Mouse (Mus musculus) midbrain, embryonic 14.5 days (tissue): ENCODE results near the gene Pde3a. TPM values are rescaled to one million over a fixed set of nuclear protein-coding genes. Genes with fewer than 3 reads are reported as not detected.
A peak's percentile ranks its signal among the peaks of the same experiment; 100 is the strongest.

Source experiments
- ATAC-seq: fragments of 200-750 bp; cut with Nextera tagmentation; 2 replicates; pipeline ENCODE4 v1.8.0; 2017; ENCODE audit warnings: moderate number of reproducible peaks, moderate library complexity; ENCODE audit not compliant: low FRiP score, low TSS enrichment
- DNase-seq: peaks from one replicate; pipeline ENCODE4 v3.0.0-alpha.2; 2015
- H3K27ac ChIP-seq: fragments of 300-500 bp; sonication (generic); replicated peaks from 2 replicates; pipeline ENCODE4 v1.5.1; 2014; ENCODE audit warnings: mild to moderate bottlenecking, low read depth, low read length, moderate library complexity
- H3K27me3 ChIP-seq: fragments of 300-500 bp; sonication (generic); 2 replicates; pipeline ENCODE4 v1.6.1; 2014; ENCODE audit warnings: low read length, control low read depth, mixed read lengths; ENCODE audit not compliant: control insufficient read depth, insufficient read depth
- H3K36me3 ChIP-seq: fragments of 300-500 bp; sonication (generic); 2 replicates; pipeline ENCODE4 v1.6.1; 2014; ENCODE audit warnings: low read length, control low read depth; ENCODE audit not compliant: control insufficient read depth, insufficient read depth
- H3K4me1 ChIP-seq: fragments of 300-500 bp; sonication (generic); 2 replicates; pipeline ENCODE4 v1.6.1; 2014; ENCODE audit warnings: mild to moderate bottlenecking, antibody characterized with exemption, low read length, control low read depth; ENCODE audit not compliant: control insufficient read depth, insufficient read depth
- H3K4me2 ChIP-seq: fragments of 300-500 bp; sonication (generic); 2 replicates; pipeline ENCODE4 v1.6.1; 2014; ENCODE audit warnings: mild to moderate bottlenecking, low read length, moderate library complexity
- H3K4me3 ChIP-seq: fragments of 300-500 bp; sonication (generic); replicated peaks from 2 replicates; pipeline ENCODE4 v1.5.1; 2014; ENCODE audit warnings: low read depth, low read length
- H3K9ac ChIP-seq: fragments of 300-500 bp; sonication (generic); replicated peaks from 2 replicates; pipeline ENCODE4 v1.6.1; 2014; ENCODE audit warnings: mild to moderate bottlenecking, low read length, moderate library complexity
- H3K9me3 ChIP-seq: fragments of 300-500 bp; sonication (generic); 2 replicates; pipeline ENCODE4 v1.6.1; 2016; ENCODE audit warnings: low read length, control low read depth, mixed read lengths; ENCODE audit not compliant: control insufficient read depth
- WGBS: fragments of 180-500 bp; shearing (Covaris S2); extraction: QIAGEN DNeasy Blood & Tissue Kit; methylation state at CpG from one replicate; pipeline ENCODE4 v1.1.7; 2014; 5-methylcytosine and 5-hydroxymethylcytosine counted together
- polyA plus RNA-seq: library from polyadenylated mRNA; unstranded; fragments of >200 nt; fragmentation: Nextera tagmentation; extraction: Ambion mirVana; gene quantifications from 2 replicates; pipeline ENCODE4 v1.2.1, GENCODE M21; 2014

Gene Pde3a
- polyA plus RNA-seq, 1 experiment from 2014 or later: 3.1 TPM

- no peaks in the 10 kb centered on the region for H3K27me3 ChIP-seq
- no peaks in the 10 kb centered on the region for H3K4me1 ChIP-seq
- 65% methylated on average over 7 of the region's 7 CpGs for WGBS
- H3K4me2 ChIP-seq: no peak overlapping the region
- no peak overlapping the region for H3K9ac ChIP-seq
- no peaks in the 10 kb centered on the region for H3K9me3 ChIP-seq
- no peaks in the 10 kb centered on the region for H3K36me3 ChIP-seq
- ATAC-seq (no peak; the same call in 1 of the 2 replicates), DNase-seq (peak; percentile 78)
- H3K27ac ChIP-seq: no peak overlapping the region
- H3K4me3 ChIP-seq: no peak overlapping the region
These were observed 238.2 kb downstream of the Pde3a start for GRCm38 (mm10) chr6:141487266-141487665.

GRCm38 (mm10) chr6:141488619-141489018, 239.6 kb downstream of the Pde3a start:
- Histone ChIP-seq H3K27ac (no peak overlapping the region), H3K4me3 (no peak overlapping the region), H3K27me3 (no peaks in the 10 kb centered on the region), H3K4me1 (no peaks in the 10 kb centered on the region), H3K4me2 (no peak overlapping the region), H3K9me3 (no peaks in the 10 kb centered on the region), H3K9ac (no peak overlapping the region), H3K36me3 (no peaks in the 10 kb centered on the region)
- 16% methylated on average over 11 of the region's 11 CpGs for WGBS
- DNase-seq (peak; percentile 81), ATAC-seq (no peak)

- Histone ChIP-seq H3K36me3 (no peaks in the 10 kb centered on the region), H3K9ac (no peak overlapping the region), H3K4me2 (no peak overlapping the region), H3K4me3 (no peak overlapping the region), H3K27ac (no peak overlapping the region), H3K9me3 (no peaks in the 10 kb centered on the region), H3K4me1 (peaks cover 14% of the 10 kb centered on the region; the same call in 1 of the 2 replicates), H3K27me3 (no peaks in the 10 kb centered on the region)
- ATAC-seq: no peak
- 50% methylated on average over 4 of the region's 4 CpGs for whole genome bisulfite sequencing
- no peak for DNase-seq
These were observed 245.8 kb downstream of the Pde3a start for GRCm38 (mm10) chr6:141494909-141495308.

- Histone ChIP-seq H3K9ac (no peak overlapping the region), H3K36me3 (no peaks in the 10 kb centered on the region), H3K9me3 (no peaks in the 10 kb centered on the region), H3K4me2 (0 out of 2 replicates have a peak overlapping the region, but pooled peaks have one; percentile 1), H3K27ac (no peak overlapping the region), H3K27me3 (no peaks in the 10 kb centered on the region), H3K4me3 (no peak overlapping the region), H3K4me1 (peaks cover 14% of the 10 kb centered on the region; the same call in 1 of the 2 replicates)
- DNase-seq: peak; percentile 77
- WGBS: 4% methylated on average over 13 of the region's 13 CpGs
- peak; percentile 86 for ATAC-seq
These were observed 246.8 kb downstream of the Pde3a start for GRCm38 (mm10) chr6:141495634-141496418.

GRCm38 (mm10) chr6:141499511-141499910, 250.4 kb downstream of the Pde3a start:
- Histone ChIP-seq H3K4me2 (no peak overlapping the region), H3K9me3 (no peaks in the 10 kb centered on the region), H3K4me3 (no peak overlapping the region), H3K27me3 (no peaks in the 10 kb centered on the region), H3K27ac (no peak overlapping the region), H3K36me3 (no peaks in the 10 kb centered on the region), H3K4me1 (peaks cover 14% of the 10 kb centered on the region; the same call in 1 of the 2 replicates), H3K9ac (no peak overlapping the region)
- ATAC-seq: no peak
- no peak for DNase-seq

GRCm38 (mm10) chr6:141501171-141501570, 252.1 kb downstream of the Pde3a start:
- H3K27ac ChIP-seq: no peak overlapping the region
- WGBS: 88% methylated on average over 3 of the region's 3 CpGs
- DNase-seq (no peak), ATAC-seq (no peak)
- no peak overlapping the region for H3K4me2 ChIP-seq
- no peaks in the 10 kb centered on the region for H3K27me3 ChIP-seq
- H3K36me3 ChIP-seq: no peaks in the 10 kb centered on the region
- H3K9me3 ChIP-seq: no peaks in the 10 kb centered on the region
- H3K4me1 ChIP-seq: 0 out of 2 replicates have a peak, but pooled peaks cover 3% of the 10 kb centered on the region
- no peak overlapping the region for H3K9ac ChIP-seq
- H3K4me3 ChIP-seq: no peak overlapping the region

GRCm38 (mm10) chr6:141522541-141522940, 273.5 kb downstream of the Pde3a start:
- H3K4me1 ChIP-seq: no peaks in the 10 kb centered on the region
- H3K27ac ChIP-seq: no peak overlapping the region
- H3K4me2 ChIP-seq: no peak overlapping the region
- 88% methylated on average over 2 of the region's 2 CpGs for WGBS
- no peak overlapping the region for H3K4me3 ChIP-seq
- H3K27me3 ChIP-seq: no peaks in the 10 kb centered on the region
- no peak for ATAC-seq
- no peaks in the 10 kb centered on the region for H3K36me3 ChIP-seq
- no peak for DNase-seq
- H3K9me3 ChIP-seq: no peaks in the 10 kb centered on the region
- H3K9ac ChIP-seq: no peak overlapping the region

GRCm38 (mm10) chr6:141523747-141524640, 274.9 kb downstream of the Pde3a start, which contains the start of gene Slco1c1:
Gene Slco1c1 (plus strand): TSS chr6:141524368.
- no peak for ATAC-seq
- Histone ChIP-seq H3K4me3 (no peak within 1 kb of the TSS), H3K9ac (no peak within 1 kb of the TSS), H3K9me3 (no peaks in the 10 kb centered on the region), H3K27ac (0 out of 2 replicates have a peak within 1 kb of the TSS, but pooled peaks have one; percentile 26), H3K4me2 (no peak within 1 kb of the TSS), H3K36me3 (no peaks in the 10 kb centered on the region), H3K4me1 (no peaks in the 10 kb centered on the region), H3K27me3 (no peaks in the 10 kb centered on the region)
- 52% methylated on average over 2 of the region's 2 CpGs for WGBS
- peak; percentile 18 for DNase-seq
